Mouse (Mus musculus) midbrain, embryonic 12.5 days (tissue): Measurements from ENCODE around the gene Gpld1. TPM values are rescaled to one million over a fixed set of nuclear protein-coding genes. Genes with fewer than 3 reads are reported as not detected.
"Not testable (repeated sequence)": the region's sequence is repeated elsewhere in the genome, so short reads cannot be mapped to it uniquely, and the experiment has no call there.

ENCODE experiments used
- ATAC-seq: fragments of 200-750 bp; cut with Nextera tagmentation; 2 replicates; pipeline ENCODE4 v1.8.0; 2017; ENCODE audit warnings: low read depth, moderate TSS enrichment, moderate library complexity; ENCODE audit not compliant: low FRiP score
- H3K27ac ChIP-seq: fragments of 300-500 bp; sonication (generic); replicated peaks from 2 replicates; pipeline ENCODE4 v1.5.1; 2016; ENCODE audit warnings: mild to moderate bottlenecking
- H3K27me3 ChIP-seq: fragments of 300-500 bp; sonication (generic); 2 replicates; pipeline ENCODE4 v1.6.1; 2016; ENCODE audit warnings: mild to moderate bottlenecking
- H3K36me3 ChIP-seq: fragments of 300-500 bp; sonication (generic); 2 replicates; pipeline ENCODE4 v1.6.1; 2016
- H3K4me1 ChIP-seq: fragments of 300-500 bp; sonication (generic); 2 replicates; pipeline ENCODE4 v1.6.1; 2016
- H3K4me2 ChIP-seq: fragments of 300-500 bp; sonication (generic); replicated peaks from 2 replicates; pipeline ENCODE4 v1.6.1; 2016; ENCODE audit warnings: mild to moderate bottlenecking, moderate library complexity
- H3K4me3 ChIP-seq: fragments of 300-500 bp; sonication (generic); 2 replicates; pipeline ENCODE4 v1.5.1; 2016; ENCODE audit warnings: mild to moderate bottlenecking
- H3K9ac ChIP-seq: fragments of 300-500 bp; sonication (generic); replicated peaks from 2 replicates; pipeline ENCODE4 v1.6.1; 2016; ENCODE audit warnings: mild to moderate bottlenecking, moderate library complexity
- H3K9me3 ChIP-seq: fragments of 300-500 bp; sonication (generic); 2 replicates; pipeline ENCODE4 v1.6.1; 2016; ENCODE audit warnings: mild to moderate bottlenecking
- WGBS: fragments of 180-500 bp; shearing (Covaris S2); methylation state at CpG from one replicate; pipeline ENCODE4 v1.1.7; 2016; 5-methylcytosine and 5-hydroxymethylcytosine counted together
- polyA plus RNA-seq: library from polyadenylated mRNA; unstranded; fragments of >200 nt; fragmentation: Nextera tagmentation; extraction: Ambion mirVana; gene quantifications from 2 replicates; pipeline ENCODE4 v1.2.1, GENCODE M21; 2016

Gene Gpld1
- polyA plus RNA-seq, 1 experiment from 2014 or later, result 0.63 TPM

GRCm38 (mm10) chr13:24952659-24953058 lies 9.7 kb downstream of the Gpld1 start:
- ATAC-seq, result no peak
- WGBS, result 88% methylated on average over 7 of the region's 7 CpGs
- H3K4me2 ChIP-seq, result no peak overlapping the region
- no peak overlapping the region for H3K9ac ChIP-seq
- no peak overlapping the region for H3K4me3 ChIP-seq
- H3K4me1 ChIP-seq, result no peaks in the 10 kb centered on the region
- H3K9me3 ChIP-seq, result no peaks in the 10 kb centered on the region
- H3K36me3 ChIP-seq, result no peaks in the 10 kb centered on the region
- no peak overlapping the region for H3K27ac ChIP-seq
- H3K27me3 ChIP-seq, result no peaks in the 10 kb centered on the region; the same call in 1 of the 2 replicates

GRCm38 (mm10) chr13:24955091-24955490 lies 12.1 kb downstream of the Gpld1 start:
- Histone ChIP-seq H3K4me2 (no peak overlapping the region), H3K27ac (no peak overlapping the region), H3K9ac (no peak overlapping the region), H3K36me3 (no peaks in the 10 kb centered on the region), H3K9me3 (no peaks in the 10 kb centered on the region), H3K4me1 (no peaks in the 10 kb centered on the region), H3K27me3 (no peaks in the 10 kb centered on the region; the same call in 1 of the 2 replicates), H3K4me3 (no peak overlapping the region)
- WGBS, result 63% methylated on average over 11 of the region's 11 CpGs
- no peak for ATAC-seq

GRCm38 (mm10) chr13:24955500-24955899 lies 12.5 kb downstream of the Gpld1 start:
- H3K4me2 ChIP-seq, result no peak overlapping the region
- no peaks in the 10 kb centered on the region; the same call in 1 of the 2 replicates for H3K27me3 ChIP-seq
- no peaks in the 10 kb centered on the region for H3K4me1 ChIP-seq
- no peak for ATAC-seq
- no peak overlapping the region for H3K27ac ChIP-seq
- H3K4me3 ChIP-seq, result no peak overlapping the region
- no peaks in the 10 kb centered on the region for H3K9me3 ChIP-seq
- no peak overlapping the region for H3K9ac ChIP-seq
- WGBS, result 25% methylated on average over 10 of the region's 10 CpGs
- no peaks in the 10 kb centered on the region for H3K36me3 ChIP-seq

GRCm38 (mm10) chr13:24958671-24959070 lies 15.7 kb downstream of the Gpld1 start:
- H3K9me3 ChIP-seq, result no peaks in the 10 kb centered on the region
- ATAC-seq, result no peak
- WGBS, result 94% methylated on average over 11 of the region's 11 CpGs
- no peaks in the 10 kb centered on the region for H3K4me1 ChIP-seq
- H3K27ac ChIP-seq, result no peak overlapping the region
- no peaks in the 10 kb centered on the region for H3K36me3 ChIP-seq
- no peaks in the 10 kb centered on the region; the same call in 1 of the 2 replicates for H3K27me3 ChIP-seq
- no peak overlapping the region for H3K4me3 ChIP-seq
- H3K9ac ChIP-seq, result no peak overlapping the region
- no peak overlapping the region for H3K4me2 ChIP-seq

- Histone ChIP-seq H3K4me3 (no peak overlapping the region), H3K36me3 (no peaks in the 10 kb centered on the region), H3K27ac (no peak overlapping the region), H3K27me3 (no peaks in the 10 kb centered on the region; the same call in 1 of the 2 replicates), H3K4me1 (no peaks in the 10 kb centered on the region), H3K9me3 (no peaks in the 10 kb centered on the region), H3K4me2 (no peak overlapping the region), H3K9ac (no peak overlapping the region)
- 86% methylated on average over 3 of the region's 3 CpGs for WGBS
- ATAC-seq, result no peak
Observed at GRCm38 (mm10) chr13:24960084-24960483, 17.1 kb downstream of the Gpld1 start.

- ATAC-seq, result no peak
- Histone ChIP-seq H3K27ac (no peak overlapping the region), H3K9me3 (no peaks in the 10 kb centered on the region), H3K36me3 (no peaks in the 10 kb centered on the region), H3K27me3 (peaks cover 5% of the 10 kb centered on the region; the same call in 1 of the 2 replicates), H3K4me1 (no peaks in the 10 kb centered on the region), H3K4me3 (no peak overlapping the region), H3K9ac (no peak overlapping the region), H3K4me2 (no peak overlapping the region)
- WGBS, result 81% methylated on average over 8 of the region's 8 CpGs
Observed at GRCm38 (mm10) chr13:24962119-24962518, 19.2 kb downstream of the Gpld1 start.

GRCm38 (mm10) chr13:24965130-24965845 lies 22.3 kb downstream of the Gpld1 start:
- Histone ChIP-seq H3K36me3 (no peaks in the 10 kb centered on the region), H3K27ac (no peak overlapping the region), H3K9me3 (no peaks in the 10 kb centered on the region), H3K27me3 (peaks cover 5% of the 10 kb centered on the region; the same call in 1 of the 2 replicates), H3K9ac (no peak overlapping the region; the same call in 1 of the 2 replicates), H3K4me1 (no peaks in the 10 kb centered on the region), H3K4me2 (peak overlapping the region; percentile 43), H3K4me3 (peak overlapping the region; percentile 18)
- WGBS, result 24% methylated on average over 15 of the region's 15 CpGs
- ATAC-seq, result no peak

- H3K9me3 ChIP-seq, result no peaks in the 10 kb centered on the region
Observed at GRCm38 (mm10) chr13:24965846-24966201, 22.9 kb downstream of the Gpld1 start.

GRCm38 (mm10) chr13:24971776-24972175 lies 28.8 kb downstream of the Gpld1 start:
- not testable (repeated sequence) for H3K27ac ChIP-seq, H3K4me3 ChIP-seq, H3K36me3 ChIP-seq, H3K9ac ChIP-seq, H3K4me1 ChIP-seq, H3K9me3 ChIP-seq, H3K27me3 ChIP-seq, H3K4me2 ChIP-seq, ATAC-seq
- 91% methylated on average over 3 of the region's 3 CpGs for WGBS

More at GRCm38 (mm10) chr13:24965846-24966201, 22.9 kb downstream of the Gpld1 start:
- Histone ChIP-seq H3K36me3 (no peaks in the 10 kb centered on the region), H3K4me2 (peak overlapping the region; percentile 43), H3K27ac (no peak overlapping the region), H3K27me3 (peaks cover 5% of the 10 kb centered on the region; the same call in 1 of the 2 replicates), H3K4me1 (no peaks in the 10 kb centered on the region), H3K4me3 (peak overlapping the region; percentile 18), H3K9ac (no peak overlapping the region; the same call in 1 of the 2 replicates)
- no peak for ATAC-seq
- 40% methylated on average over 5 of the region's 5 CpGs for WGBS

- H3K27ac ChIP-seq, result no peak overlapping the region
- ATAC-seq, result no peak
- no peaks in the 10 kb centered on the region for H3K36me3 ChIP-seq
- no peak overlapping the region for H3K9ac ChIP-seq
- no peak overlapping the region for H3K4me3 ChIP-seq
- WGBS, result 82% methylated on average over 4 of the region's 4 CpGs
- H3K27me3 ChIP-seq, result no peaks in the 10 kb centered on the region
- H3K4me2 ChIP-seq, result no peak overlapping the region
- H3K9me3 ChIP-seq, result no peaks in the 10 kb centered on the region
- H3K4me1 ChIP-seq, result no peaks in the 10 kb centered on the region
Observed at GRCm38 (mm10) chr13:24976384-24976783, 33.4 kb downstream of the Gpld1 start.

GRCm38 (mm10) chr13:24977820-24978342 lies 34.9 kb downstream of the Gpld1 start:
- Histone ChIP-seq H3K9ac (no peak overlapping the region), H3K9me3 (no peaks in the 10 kb centered on the region), H3K4me1 (no peaks in the 10 kb centered on the region), H3K4me3 (no peak overlapping the region), H3K27ac (no peak overlapping the region), H3K36me3 (no peaks in the 10 kb centered on the region), H3K27me3 (no peaks in the 10 kb centered on the region), H3K4me2 (no peak overlapping the region)
- WGBS, result 84% methylated on average over 5 of the region's 5 CpGs
- no peak for ATAC-seq

GRCm38 (mm10) chr13:24981031-24981430 lies 38.1 kb downstream of the Gpld1 start:
- Histone ChIP-seq H3K36me3 (no peaks in the 10 kb centered on the region), H3K9ac (no peak overlapping the region), H3K4me2 (no peak overlapping the region), H3K27me3 (no peaks in the 10 kb centered on the region), H3K27ac (no peak overlapping the region), H3K9me3 (no peaks in the 10 kb centered on the region), H3K4me1 (0 out of 2 replicates have a peak, but pooled peaks cover 3% of the 10 kb centered on the region), H3K4me3 (no peak overlapping the region)
- 86% methylated on average over 6 of the region's 6 CpGs for WGBS
- ATAC-seq, result no peak
